Mouse (Mus musculus): ENCODE measurements at regions not wholly inside any gene's neighbourhood (a gene's known extent, or its start where the extent isn't known, plus 50 kb on each side); places are given as distances from the start of the nearest gene placed in this dataset.

- no peak for DNase-seq
These were observed 518.3 kb upstream of the Nr2f1 start for GRCm38 (mm10) chr13:78717686-78718431.

GRCm38 (mm10) chr13:78717159-78717558, 517.6 kb upstream of the Nr2f1 start:
- no peak for DNase-seq

- no peak for DNase-seq
These were observed 505.1 kb upstream of the Nr2f1 start for GRCm38 (mm10) chr13:78704693-78705092.

DNA sequence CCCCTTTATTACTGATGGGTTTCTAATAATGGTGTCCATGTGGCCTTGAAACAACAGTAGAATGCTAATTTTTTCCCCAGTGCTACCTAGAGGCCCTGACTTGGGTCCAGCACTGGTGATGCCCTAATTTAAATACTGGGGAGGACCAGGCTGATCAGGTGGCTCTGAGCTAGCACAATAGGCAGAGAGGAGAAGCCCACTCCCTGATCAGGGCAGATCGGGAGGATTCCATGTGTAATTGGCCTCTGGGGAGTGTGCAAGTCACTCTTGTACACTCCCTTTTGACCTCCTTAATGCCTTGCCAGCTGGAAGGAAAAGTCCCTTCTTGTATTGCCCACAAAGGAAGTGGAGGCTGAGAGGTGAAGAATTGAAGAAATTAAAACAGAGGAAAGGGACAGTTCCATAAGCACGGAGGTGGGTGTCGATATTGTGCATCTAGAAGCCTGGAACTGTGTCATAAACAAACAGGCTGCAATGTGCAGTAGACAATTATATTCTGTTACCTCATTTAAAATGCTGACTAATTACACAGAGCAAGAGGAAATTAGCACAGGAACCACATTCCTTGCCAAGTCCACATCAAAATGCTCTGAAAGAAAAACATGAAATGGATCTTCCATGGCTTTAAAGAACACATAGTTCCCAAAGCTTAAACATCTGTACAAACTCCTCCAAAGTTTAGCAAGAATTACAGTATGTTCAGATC, 498.4 kb upstream of the Nr2f1 start:
- DNase-seq = no peak

GRCm38 (mm10) chr13:78679255-78679895, 479.8 kb upstream of the Nr2f1 start:
- no peak for DNase-seq

- no peak for DNase-seq
These were observed 478.7 kb upstream of the Nr2f1 start for GRCm38 (mm10) chr13:78678241-78678640.

DNA sequence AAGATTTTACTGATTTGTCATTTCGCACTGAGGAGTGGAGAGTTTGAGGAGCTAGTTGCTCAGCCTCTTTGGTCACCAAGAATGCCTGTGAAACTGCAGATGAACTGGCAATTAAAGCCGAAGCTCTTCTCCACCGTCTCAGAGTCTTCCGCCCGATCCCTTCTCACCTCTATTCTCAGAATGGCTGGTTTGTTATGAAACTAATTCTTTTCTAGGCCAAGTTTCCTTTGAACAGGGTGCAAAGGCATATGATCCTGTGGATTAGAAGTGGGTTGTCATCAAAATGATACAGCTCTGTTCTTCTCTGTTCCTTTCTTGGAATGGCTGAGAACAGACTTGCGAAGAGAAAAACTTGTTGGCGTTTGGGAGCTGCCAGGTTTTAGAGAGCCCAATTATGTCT, 458.7 kb upstream of the Nr2f1 start:
- no peak for DNase-seq

DNA sequence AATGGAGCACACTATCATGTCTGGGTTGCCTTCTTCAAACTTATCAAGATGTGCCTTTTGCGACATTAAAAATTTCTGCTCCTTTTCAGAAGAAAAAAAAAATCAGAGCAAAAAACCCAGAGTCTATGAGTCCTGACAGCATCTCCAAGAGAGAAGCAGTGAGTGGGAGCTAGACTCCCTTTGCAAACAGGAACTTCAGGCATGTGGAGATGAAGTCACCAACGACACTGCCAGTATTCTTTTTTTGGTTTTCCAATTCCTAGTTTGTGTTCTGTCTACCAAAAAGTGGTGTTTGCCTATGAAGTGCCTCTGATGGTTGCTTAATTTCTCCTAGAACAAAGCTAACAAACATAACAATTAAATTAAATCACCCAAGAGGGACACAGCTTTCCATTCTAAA, 457.2 kb upstream of the Nr2f1 start:
- no peak for DNase-seq

- no peak for DNase-seq
These were observed 456.6 kb upstream of the Nr2f1 start for GRCm38 (mm10) chr13:78656196-78656595.

GRCm38 (mm10) chr13:78650824-78651223, 451.3 kb upstream of the Nr2f1 start:
- no peak for DNase-seq

DNA sequence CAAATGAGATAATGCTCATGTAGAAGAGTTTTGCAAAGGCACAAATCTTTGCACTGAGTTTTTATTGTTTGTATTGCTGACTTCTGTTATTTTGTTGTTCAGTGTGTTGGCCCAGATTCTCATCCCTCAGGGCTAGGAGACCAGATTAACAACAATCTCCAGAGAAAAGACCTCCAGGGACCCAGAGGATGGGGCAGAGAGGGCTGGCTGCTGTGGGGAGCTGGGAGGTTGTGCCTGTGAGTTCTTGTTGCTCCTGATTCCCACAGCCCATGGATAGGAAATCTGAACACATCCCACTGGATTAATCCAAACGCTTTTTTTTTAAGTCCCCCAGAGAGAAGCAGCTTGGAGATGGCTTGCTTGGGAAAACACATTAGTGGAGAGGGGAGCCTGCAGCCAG, 445.0 kb upstream of the Nr2f1 start:
- DNase-seq = no peak

DNA sequence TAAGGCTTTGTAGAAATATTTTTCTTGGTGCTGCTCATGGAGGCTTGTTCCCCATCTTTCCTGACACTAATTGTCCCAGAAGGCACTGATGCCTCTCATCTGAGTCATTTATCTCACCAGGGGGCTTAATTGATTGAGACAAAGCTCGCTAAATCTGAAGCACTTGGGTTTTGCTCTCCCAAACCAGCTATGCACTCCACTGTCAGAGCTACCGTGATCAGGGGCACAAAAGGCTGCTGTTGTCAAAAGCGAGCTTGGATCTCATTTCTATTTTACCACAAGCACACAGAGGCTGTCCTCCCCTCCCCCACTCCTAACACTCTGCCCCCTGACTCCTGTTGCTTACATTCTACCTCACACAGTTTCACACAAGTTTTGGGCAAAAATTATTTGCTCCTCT, 443.5 kb upstream of the Nr2f1 start:
- no peak for DNase-seq

GRCm38 (mm10) chr13:78642443-78642729, 442.8 kb upstream of the Nr2f1 start:
- DNase-seq = no peak

GRCm38 (mm10) chr13:78641687-78642442, 442.3 kb upstream of the Nr2f1 start:
- no peak for DNase-seq

DNA sequence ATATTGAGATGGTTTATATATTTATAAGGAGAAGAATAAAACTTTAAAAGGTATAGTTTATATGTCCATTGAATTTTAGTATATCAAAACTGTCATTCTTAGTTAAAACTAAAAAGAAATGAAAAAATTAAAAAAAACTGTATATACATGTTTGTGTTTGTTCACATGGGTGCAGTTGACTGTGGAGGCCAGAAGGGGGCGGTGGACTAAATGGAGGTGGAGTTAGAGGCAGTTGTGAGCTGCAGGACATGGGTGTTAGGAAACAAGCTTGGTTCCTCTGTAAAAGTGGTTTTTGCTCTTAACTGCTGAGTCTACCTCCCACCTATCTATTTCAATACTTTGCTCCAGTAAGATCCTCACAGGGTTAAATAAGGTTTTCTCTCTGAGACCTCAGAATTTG, 440.8 kb upstream of the Nr2f1 start:
- DNase-seq = no peak

GRCm38 (mm10) chr13:78638462-78638861, 438.9 kb upstream of the Nr2f1 start:
- no peak for DNase-seq

GRCm38 (mm10) chr13:78631609-78632008, 432.1 kb upstream of the Nr2f1 start:
- no peak for DNase-seq

GRCm38 (mm10) chr13:78629041-78629727, 429.6 kb upstream of the Nr2f1 start:
- no peak for DNase-seq

GRCm38 (mm10) chr13:78623652-78624051, 424.1 kb upstream of the Nr2f1 start:
- no peak for DNase-seq

- no peak for DNase-seq
These were observed 403.3 kb upstream of the Nr2f1 start for GRCm38 (mm10) chr13:78602861-78603211.

DNA sequence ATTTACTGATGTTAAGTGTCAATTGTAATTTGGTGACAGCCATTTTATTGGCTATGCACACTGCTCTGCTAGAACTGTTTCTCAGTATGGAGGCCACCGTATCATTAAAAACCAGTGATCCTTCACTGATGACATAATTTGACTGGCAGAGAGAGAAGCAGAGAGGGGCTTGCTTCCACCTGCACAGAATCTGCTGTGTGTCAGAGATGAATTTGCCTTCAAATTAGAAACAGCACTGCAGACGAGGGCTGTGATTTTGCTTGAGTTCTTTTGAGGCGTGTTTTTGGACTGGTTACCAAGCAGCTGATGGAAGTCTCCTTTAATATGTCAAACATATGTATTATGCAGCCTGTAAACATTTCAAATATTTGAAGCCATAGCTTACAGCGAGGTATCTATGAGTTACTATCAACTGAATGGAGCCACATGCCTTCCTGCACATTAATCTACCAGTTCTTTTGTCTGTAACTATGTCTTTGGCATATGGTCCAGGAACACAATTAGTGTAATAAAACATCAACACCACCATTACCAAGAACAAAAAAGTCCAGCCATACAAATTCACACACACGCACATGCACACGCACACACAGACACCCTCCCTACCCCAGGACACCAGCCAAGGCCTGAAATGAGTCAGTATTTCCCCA, 402.8 kb upstream of the Nr2f1 start:
- DNase-seq = no peak

DNA sequence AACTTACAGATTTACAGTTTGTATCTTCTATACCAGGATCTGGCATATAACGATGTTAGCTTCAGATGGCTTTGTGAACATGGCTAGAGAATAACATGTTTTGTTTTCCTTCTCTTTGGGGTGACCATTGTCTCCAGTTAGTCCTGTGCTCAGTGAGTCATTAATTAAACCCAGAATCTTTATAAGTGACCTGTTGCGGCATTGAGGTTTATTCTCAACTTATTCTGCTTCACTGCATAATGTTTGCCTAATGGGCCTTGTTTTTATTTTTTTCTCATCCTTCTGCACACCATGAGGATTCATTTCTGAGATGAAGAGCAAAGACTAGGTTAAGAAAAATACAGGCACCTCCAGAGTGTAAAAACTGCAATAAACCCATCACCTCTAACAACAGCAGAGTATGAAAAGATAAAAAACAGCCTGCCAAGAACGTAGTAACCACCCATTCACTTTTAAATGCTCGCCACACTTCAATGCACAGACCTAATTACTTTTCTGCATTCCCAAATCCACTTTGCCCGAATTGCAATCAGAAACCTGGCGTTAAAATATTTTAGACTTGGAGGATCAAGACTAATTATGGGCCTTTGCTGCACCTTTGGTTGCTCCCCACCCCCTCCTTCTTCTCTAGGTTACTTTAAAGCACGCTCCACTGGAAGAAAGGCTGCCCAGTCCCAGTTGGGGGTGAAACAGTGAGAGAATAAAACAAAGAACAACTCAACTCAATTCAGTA, 381.5 kb upstream of the Nr2f1 start:
- peak; percentile 6 to 10 for DNase-seq

Measured in kidney, adult 8-10 months (tissue).